Mouse (Mus musculus): Measurements from ENCODE around the gene Usp37. TPM values are rescaled to one million over a fixed set of nuclear protein-coding genes. Genes with fewer than 3 reads are reported as not detected.

Usp37 gene
- total RNA-seq, 2 experiments from 2014 or later: 29.0 to 30.2 TPM

- peak; percentile 74 for ATAC-seq (replicated peaks; ENCODE audit: low FRiP score, poor library complexity, severe bottlenecking)
Measured at GRCm38 (mm10) chr1:74386714-74387385, 157.2 kb downstream of the Usp37 start.

- no peak for ATAC-seq (replicated peaks; ENCODE audit: low FRiP score, poor library complexity, severe bottlenecking)
Measured at GRCm38 (mm10) chr1:74386363-74386713, 157.7 kb downstream of the Usp37 start.

- ATAC-seq (replicated peaks; ENCODE audit: low FRiP score, poor library complexity, severe bottlenecking): no peak
Measured at GRCm38 (mm10) chr1:74385531-74385930, 158.6 kb downstream of the Usp37 start.

Other genes starting within 250 kb of the Usp37 start
- gene Tmbim1, start 238.7 kb downstream of the Usp37 start, total RNA-seq (2015; ENCODE audit: low replicate concordance): not detected in 2 replicates
- 0.45 and 0.90 TPM in 2 replicates for gene Tmbim1, start 238.7 kb downstream of the Usp37 start, total RNA-seq (2017; ENCODE audit: low replicate concordance)
- not detected in 2 replicates for gene Catip, start 182.2 kb downstream of the Usp37 start, total RNA-seq (2015; ENCODE audit: low replicate concordance)
- not detected in 2 replicates for gene Catip, start 182.2 kb downstream of the Usp37 start, total RNA-seq (2017; ENCODE audit: low replicate concordance)
- 7.5 and 9.0 TPM in 2 replicates for gene Slc11a1, start 169.1 kb downstream of the Usp37 start, total RNA-seq (2015; ENCODE audit: low replicate concordance)
- gene Slc11a1, start 169.1 kb downstream of the Usp37 start, total RNA-seq (2017; ENCODE audit: low replicate concordance): 12.5 and 19.4 TPM in 2 replicates
- 64.5 and 65.0 TPM in 2 replicates for gene Ctdsp1, start 152.8 kb downstream of the Usp37 start, total RNA-seq (2015; ENCODE audit: low replicate concordance)
- 18.5 and 26.8 TPM in 2 replicates for gene Ctdsp1, start 152.8 kb downstream of the Usp37 start, total RNA-seq (2017; ENCODE audit: low replicate concordance)
- gene Vil1, start 134.9 kb downstream of the Usp37 start, total RNA-seq (2015; ENCODE audit: low replicate concordance): not detected in 2 replicates
- gene Vil1, start 134.9 kb downstream of the Usp37 start, total RNA-seq (2017; ENCODE audit: low replicate concordance): 0.64 TPM in 1 of 2 replicates, not detected in the other
- gene Cnot9, start 38.2 kb downstream of the Usp37 start, total RNA-seq (2015; ENCODE audit: low replicate concordance): 28.5 and 39.6 TPM in 2 replicates
- 19.6 and 43.3 TPM in 2 replicates for gene Cnot9, start 38.2 kb downstream of the Usp37 start, total RNA-seq (2017; ENCODE audit: low replicate concordance)
- not detected in 2 replicates for gene Plcd4, start 1.4 kb downstream of the Usp37 start, total RNA-seq (2015; ENCODE audit: low replicate concordance)
- gene Plcd4, start 1.4 kb downstream of the Usp37 start, total RNA-seq (2017; ENCODE audit: low replicate concordance): 0.39 TPM in 1 of 2 replicates, not detected in the other
- 19.3 and 20.5 TPM in 2 replicates for gene Zfp142, start 44.0 kb upstream of the Usp37 start, total RNA-seq (2015; ENCODE audit: low replicate concordance)
- 15.4 and 19.9 TPM in 2 replicates for gene Zfp142, start 44.0 kb upstream of the Usp37 start, total RNA-seq (2017; ENCODE audit: low replicate concordance)
- 2.9 and 7.2 TPM in 2 replicates for gene Bcs1l, start 44.0 kb upstream of the Usp37 start, total RNA-seq (2015; ENCODE audit: low replicate concordance)
- 9.0 and 18.5 TPM in 2 replicates for gene Bcs1l, start 44.0 kb upstream of the Usp37 start, total RNA-seq (2017; ENCODE audit: low replicate concordance)
- 9.0 and 32.7 TPM in 2 replicates for gene Rnf25, start 57.1 kb upstream of the Usp37 start, total RNA-seq (2015; ENCODE audit: low replicate concordance)
- 8.5 and 17.9 TPM in 2 replicates for gene Rnf25, start 57.1 kb upstream of the Usp37 start, total RNA-seq (2017; ENCODE audit: low replicate concordance)
- not detected in 2 replicates for gene Stk36, start 57.2 kb upstream of the Usp37 start, total RNA-seq (2015; ENCODE audit: low replicate concordance)
- not detected in 2 replicates for gene Stk36, start 57.2 kb upstream of the Usp37 start, total RNA-seq (2017; ENCODE audit: low replicate concordance)
- 2.9 and 8.6 TPM in 2 replicates for gene Ttll4, start 117.5 kb upstream of the Usp37 start, total RNA-seq (2015; ENCODE audit: low replicate concordance)
- 6.3 and 7.7 TPM in 2 replicates for gene Ttll4, start 117.5 kb upstream of the Usp37 start, total RNA-seq (2017; ENCODE audit: low replicate concordance)
- gene Cyp27a1, start 169.3 kb upstream of the Usp37 start, total RNA-seq (2015; ENCODE audit: low replicate concordance): 5.4 and 15.5 TPM in 2 replicates
- gene Cyp27a1, start 169.3 kb upstream of the Usp37 start, total RNA-seq (2017; ENCODE audit: low replicate concordance): 0.98 and 3.6 TPM in 2 replicates
- gene Prkag3, start 204.9 kb upstream of the Usp37 start, total RNA-seq (2015; ENCODE audit: low replicate concordance): not detected in 2 replicates
- not detected in 2 replicates for gene Prkag3, start 204.9 kb upstream of the Usp37 start, total RNA-seq (2017; ENCODE audit: low replicate concordance)
- gene Wnt6, start 227.6 kb upstream of the Usp37 start, total RNA-seq (2015; ENCODE audit: low replicate concordance): not detected in 2 replicates
- not detected in 2 replicates for gene Wnt6, start 227.6 kb upstream of the Usp37 start, total RNA-seq (2017; ENCODE audit: low replicate concordance)
- not detected in 2 replicates for gene Wnt10a, start 247.2 kb upstream of the Usp37 start, total RNA-seq (2015; ENCODE audit: low replicate concordance)
- not detected in 2 replicates for gene Wnt10a, start 247.2 kb upstream of the Usp37 start, total RNA-seq (2017; ENCODE audit: low replicate concordance)

Data from erythroid progenitor cell, adult 5-6 weeks (primary cell).